Mouse (Mus musculus): ENCODE measurements around the gene Man2b1. TPM values are rescaled to one million over a fixed set of nuclear protein-coding genes. Genes with fewer than 3 reads are reported as not detected.

Gene Man2b1
- polyA plus RNA-seq, 2 experiments = 34.2 to 46.7 TPM

GRCm38 (mm10) chr8:85057367-85057766 is 25.7 kb upstream of the Man2b1 start:
- H3K27ac ChIP-seq (replicated peaks; ENCODE audit: low read depth, low read length) = no peak overlapping the region
- no peak overlapping the region for H3K9ac ChIP-seq (ENCODE audit: low read depth, low read length, severe bottlenecking)
- H3K4me2 ChIP-seq (replicated peaks; ENCODE audit: low read depth, low read length, severe bottlenecking) = no peak overlapping the region
- H3K4me3 ChIP-seq (replicated peaks; ENCODE audit: low read length) = no peak overlapping the region
- H3K27me3 ChIP-seq (ENCODE audit: control insufficient read depth, insufficient read depth, low read length) = no peaks in the 10 kb centered on the region
- peaks cover 53% of the 10 kb centered on the region for H3K36me3 ChIP-seq (ENCODE audit: control insufficient read depth, insufficient read depth, low read length)
- DNase-seq (ENCODE audit: low spot score) = no peak
- no peaks in the 10 kb centered on the region for H3K9me3 ChIP-seq (ENCODE audit: control insufficient read depth, low read length)
- TF ChIP-seq POLR2A (IDR thresholded peaks at IDR 0.05; ENCODE audit: borderline replicate concordance, extremely low read depth, insufficient read depth, insufficient read length) = no peak
- WGBS = 86% methylated on average over 7 of the region's 7 CpGs
- no peaks in the 10 kb centered on the region for H3K4me1 ChIP-seq (ENCODE audit: control insufficient read depth, insufficient read depth, low read length)
- ATAC-seq (ENCODE audit: low FRiP score, low read depth) = no peak

GRCm38 (mm10) chr8:85059879-85060616 is 23.0 kb upstream of the Man2b1 start, which contains the start of gene Fbxw9:
TSS of gene Fbxw9 (plus strand) at chr8:85060055.
- Histone ChIP-seq H3K9me3 (ENCODE audit: control insufficient read depth, low read length) (no peaks in the 10 kb centered on the region), H3K9ac (ENCODE audit: low read depth, low read length, severe bottlenecking) (peak within 1 kb of the TSS; percentile 64), H3K27me3 (ENCODE audit: control insufficient read depth, insufficient read depth, low read length) (no peaks in the 10 kb centered on the region), H3K4me2 (replicated peaks; ENCODE audit: low read depth, low read length, severe bottlenecking) (peak within 1 kb of the TSS; percentile 67), H3K4me1 (ENCODE audit: control insufficient read depth, insufficient read depth, low read length) (no peaks in the 10 kb centered on the region), H3K27ac (replicated peaks; ENCODE audit: low read depth, low read length) (no peak within 1 kb of the TSS), H3K36me3 (ENCODE audit: control insufficient read depth, insufficient read depth, low read length) (peaks cover 26% of the 10 kb centered on the region), H3K4me3 (replicated peaks; ENCODE audit: low read length) (peak within 1 kb of the TSS; percentile 73)
- WGBS = under 1% methylated on average over 52 of the region's 53 CpGs
- ATAC-seq (ENCODE audit: low FRiP score, low read depth) (peak; percentile 90), DNase-seq (ENCODE audit: low spot score) (peak; percentile 96)
- TF ChIP-seq POLR2A (IDR thresholded peaks at IDR 0.05; ENCODE audit: borderline replicate concordance, extremely low read depth, insufficient read depth, insufficient read length) = no peak

- Histone ChIP-seq H3K9ac (ENCODE audit: low read depth, low read length, severe bottlenecking) (no peak overlapping the region), H3K4me2 (replicated peaks; ENCODE audit: low read depth, low read length, severe bottlenecking) (no peak overlapping the region), H3K27ac (replicated peaks; ENCODE audit: low read depth, low read length) (no peak overlapping the region), H3K9me3 (ENCODE audit: control insufficient read depth, low read length) (no peaks in the 10 kb centered on the region), H3K27me3 (ENCODE audit: control insufficient read depth, insufficient read depth, low read length) (no peaks in the 10 kb centered on the region), H3K4me1 (ENCODE audit: control insufficient read depth, insufficient read depth, low read length) (no peaks in the 10 kb centered on the region), H3K4me3 (replicated peaks; ENCODE audit: low read length) (no peak overlapping the region), H3K36me3 (ENCODE audit: control insufficient read depth, insufficient read depth, low read length) (peaks cover 19% of the 10 kb centered on the region)
- DNase-seq (ENCODE audit: low spot score) = no peak
- 94% methylated on average over 4 of the region's 4 CpGs for WGBS
- no peak for TF ChIP-seq POLR2A (IDR thresholded peaks at IDR 0.05; ENCODE audit: borderline replicate concordance, extremely low read depth, insufficient read depth, insufficient read length)
- no peak for ATAC-seq (ENCODE audit: low FRiP score, low read depth)
Measured at GRCm38 (mm10) chr8:85062603-85063002, 20.5 kb upstream of the Man2b1 start.

DNA sequence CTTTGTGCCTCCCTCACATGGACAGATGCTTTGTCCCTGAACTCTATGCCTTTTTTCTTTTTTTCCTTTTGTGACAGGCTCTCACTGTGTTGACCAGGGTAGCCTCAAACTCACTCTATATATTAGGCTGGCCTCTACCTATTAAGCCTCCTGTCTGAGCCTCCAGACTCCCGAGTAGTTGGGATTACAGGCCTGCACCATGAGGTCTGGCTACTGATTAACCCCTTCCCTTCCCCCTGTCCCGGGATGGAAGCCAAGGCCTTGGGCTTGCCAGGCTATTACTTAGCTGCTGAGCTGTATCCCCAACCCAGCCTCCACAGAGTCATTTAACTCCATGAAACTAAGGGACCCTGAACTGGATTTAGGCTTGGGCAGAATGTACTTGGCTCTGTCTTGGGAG is 17.9 kb upstream of the Man2b1 start:
- Histone ChIP-seq H3K9me3 (ENCODE audit: control insufficient read depth, low read length) (no peaks in the 10 kb centered on the region), H3K27ac (replicated peaks; ENCODE audit: low read depth, low read length) (no peak overlapping the region), H3K4me3 (replicated peaks; ENCODE audit: low read length) (no peak overlapping the region), H3K27me3 (ENCODE audit: control insufficient read depth, insufficient read depth, low read length) (no peaks in the 10 kb centered on the region), H3K4me1 (ENCODE audit: control insufficient read depth, insufficient read depth, low read length) (no peaks in the 10 kb centered on the region), H3K36me3 (ENCODE audit: control insufficient read depth, insufficient read depth, low read length) (peaks cover 27% of the 10 kb centered on the region), H3K9ac (ENCODE audit: low read depth, low read length, severe bottlenecking) (no peak overlapping the region), H3K4me2 (replicated peaks; ENCODE audit: low read depth, low read length, severe bottlenecking) (no peak overlapping the region)
- TF ChIP-seq POLR2A (IDR thresholded peaks at IDR 0.05; ENCODE audit: borderline replicate concordance, extremely low read depth, insufficient read depth, insufficient read length) = no peak
- WGBS = 33% methylated on average over 2 of the region's 2 CpGs
- no peak for ATAC-seq (ENCODE audit: low FRiP score, low read depth)
- no peak for DNase-seq (ENCODE audit: low spot score)

- Histone ChIP-seq H3K9me3 (ENCODE audit: control insufficient read depth, low read length) (no peaks in the 10 kb centered on the region), H3K4me1 (ENCODE audit: control insufficient read depth, insufficient read depth, low read length) (peaks cover 5% of the 10 kb centered on the region; the same call in 1 of the 2 replicates), H3K9ac (ENCODE audit: low read depth, low read length, severe bottlenecking) (no peak overlapping the region), H3K4me3 (replicated peaks; ENCODE audit: low read length) (no peak overlapping the region), H3K27ac (replicated peaks; ENCODE audit: low read depth, low read length) (no peak overlapping the region), H3K27me3 (ENCODE audit: control insufficient read depth, insufficient read depth, low read length) (no peaks in the 10 kb centered on the region), H3K36me3 (ENCODE audit: control insufficient read depth, insufficient read depth, low read length) (peaks cover 24% of the 10 kb centered on the region), H3K4me2 (replicated peaks; ENCODE audit: low read depth, low read length, severe bottlenecking) (no peak overlapping the region)
- TF ChIP-seq POLR2A (IDR thresholded peaks at IDR 0.05; ENCODE audit: borderline replicate concordance, extremely low read depth, insufficient read depth, insufficient read length) = no peak
- 93% methylated on average over 2 of the region's 2 CpGs for WGBS
- DNase-seq (ENCODE audit: low spot score) = no peak
- ATAC-seq (ENCODE audit: low FRiP score, low read depth) = no peak
Measured at GRCm38 (mm10) chr8:85067155-85067554, 15.9 kb upstream of the Man2b1 start.
